Mouse (Mus musculus): ENCODE measurements around the gene Cltrn. TPM values are rescaled to one million over a fixed set of nuclear protein-coding genes. Genes with fewer than 3 reads are reported as not detected.

The Cltrn gene
- polyA plus RNA-seq, 1 experiment from 2014 or later, result 0.15 TPM

DNA sequence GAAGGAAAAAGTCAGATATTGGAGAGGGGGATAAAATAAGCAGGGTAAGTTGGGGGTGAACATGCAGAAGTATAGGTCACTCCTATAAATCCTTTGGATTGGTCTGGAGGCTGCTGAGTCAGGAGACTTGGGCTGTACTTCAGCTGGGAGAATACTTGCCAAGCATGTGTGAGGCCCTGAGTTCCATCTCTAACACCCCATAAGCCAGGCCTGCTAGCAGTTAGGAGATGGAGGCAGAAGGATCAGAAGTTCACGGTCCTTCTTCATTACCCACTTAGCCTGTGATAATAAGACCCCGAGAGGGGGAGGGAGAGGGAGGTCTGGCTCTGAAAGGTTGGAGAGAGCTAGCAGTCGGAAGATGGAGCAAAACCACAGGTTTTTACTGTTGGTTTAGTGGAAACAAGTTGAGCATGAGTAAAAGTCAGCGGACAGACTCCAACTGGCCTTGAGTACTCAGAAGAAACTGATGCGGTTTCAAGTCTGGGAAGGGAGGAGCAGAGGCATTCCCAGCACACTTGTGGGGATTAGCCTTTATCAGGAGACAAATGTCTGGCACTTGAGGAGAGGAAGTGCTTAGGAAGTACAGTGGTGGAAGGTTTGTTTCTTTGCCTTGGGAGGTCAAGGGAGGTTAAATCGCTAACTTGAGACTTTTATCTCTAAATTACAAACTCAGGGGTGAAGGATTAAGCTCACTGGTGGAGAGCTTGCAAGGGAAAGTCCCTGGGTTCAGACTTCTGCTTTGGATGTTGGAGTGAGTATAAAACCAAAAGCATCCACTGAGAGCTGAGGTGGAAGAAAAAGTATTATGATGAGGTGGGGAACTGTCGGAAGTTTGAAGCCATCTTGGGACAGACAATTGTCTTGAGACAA, 3.9 kb downstream of the Cltrn start:
- no peak overlapping the region for H3K4me3 ChIP-seq (replicated peaks)
- no peak overlapping the region for H3K4me2 ChIP-seq
- no peak overlapping the region for H3K9ac ChIP-seq
- no peaks in the 10 kb centered on the region for H3K4me1 ChIP-seq
- H3K9me3 ChIP-seq, result no peaks in the 10 kb centered on the region
- ATAC-seq (ENCODE audit: low FRiP score), result no peak
- 50% methylated on average over 7 of the region's 7 CpGs for WGBS
- no peaks in the 10 kb centered on the region for H3K36me3 ChIP-seq (replicated peaks)
- H3K27ac ChIP-seq, result no peak overlapping the region
- peaks cover 25% of the 10 kb centered on the region for H3K27me3 ChIP-seq

DNA sequence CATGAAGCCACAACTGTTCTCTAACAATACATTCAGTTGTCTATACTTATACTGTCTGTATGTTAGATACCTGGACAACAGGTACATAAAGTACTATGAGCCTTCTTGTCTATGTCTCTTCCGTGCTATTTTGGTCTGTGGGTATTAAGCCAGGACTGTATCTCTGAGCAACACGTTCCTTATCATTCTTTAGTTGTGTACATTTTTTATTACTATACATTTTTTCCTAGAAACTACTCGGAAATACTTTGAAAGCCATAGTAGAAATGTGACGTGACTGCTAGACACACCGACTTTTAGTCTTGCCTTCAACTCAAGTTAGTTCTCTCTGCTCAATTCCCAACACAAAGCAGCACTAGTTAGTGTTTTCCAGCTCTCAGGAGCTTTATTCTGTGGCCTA, 4.8 kb downstream of the Cltrn start:
- peaks cover 28% of the 10 kb centered on the region for H3K27me3 ChIP-seq
- no peak for ATAC-seq (ENCODE audit: low FRiP score)
- H3K27ac ChIP-seq, result no peak overlapping the region
- no peak overlapping the region for H3K9ac ChIP-seq
- 84% methylated on average over 5 of the region's 5 CpGs for WGBS
- H3K36me3 ChIP-seq (replicated peaks), result no peaks in the 10 kb centered on the region
- no peaks in the 10 kb centered on the region for H3K4me1 ChIP-seq
- H3K9me3 ChIP-seq, result no peaks in the 10 kb centered on the region
- no peak overlapping the region for H3K4me2 ChIP-seq
- H3K4me3 ChIP-seq (replicated peaks), result no peak overlapping the region

DNA sequence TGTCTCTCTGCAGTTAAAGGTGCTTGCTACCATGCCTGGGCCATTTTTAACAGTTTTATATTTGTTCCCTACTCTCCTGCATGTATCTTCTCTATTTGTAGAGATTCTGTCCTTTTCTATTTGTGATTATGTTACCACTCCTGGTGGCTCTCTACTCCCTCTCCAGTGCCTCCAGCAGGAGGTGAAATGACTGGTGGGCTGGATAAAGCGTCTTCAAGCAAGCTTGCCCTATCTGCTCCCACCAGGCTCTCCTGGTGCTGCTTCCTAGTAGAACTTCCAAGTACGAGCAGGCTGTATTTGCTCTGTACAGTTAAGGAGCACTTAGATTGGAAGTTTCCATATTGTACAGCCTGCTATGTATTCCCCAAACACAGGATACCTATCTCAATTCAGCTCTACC, 7.2 kb downstream of the Cltrn start:
- H3K27me3 ChIP-seq, result peaks cover 27% of the 10 kb centered on the region
- no peaks in the 10 kb centered on the region for H3K9me3 ChIP-seq
- no peak overlapping the region for H3K4me3 ChIP-seq (replicated peaks)
- H3K27ac ChIP-seq, result no peak overlapping the region
- H3K9ac ChIP-seq, result no peak overlapping the region
- no peak overlapping the region for H3K4me2 ChIP-seq
- no peak for ATAC-seq (ENCODE audit: low FRiP score)
- WGBS, result 85% methylated on average over 2 of the region's 2 CpGs
- H3K36me3 ChIP-seq (replicated peaks), result no peaks in the 10 kb centered on the region
- no peaks in the 10 kb centered on the region for H3K4me1 ChIP-seq

DNA sequence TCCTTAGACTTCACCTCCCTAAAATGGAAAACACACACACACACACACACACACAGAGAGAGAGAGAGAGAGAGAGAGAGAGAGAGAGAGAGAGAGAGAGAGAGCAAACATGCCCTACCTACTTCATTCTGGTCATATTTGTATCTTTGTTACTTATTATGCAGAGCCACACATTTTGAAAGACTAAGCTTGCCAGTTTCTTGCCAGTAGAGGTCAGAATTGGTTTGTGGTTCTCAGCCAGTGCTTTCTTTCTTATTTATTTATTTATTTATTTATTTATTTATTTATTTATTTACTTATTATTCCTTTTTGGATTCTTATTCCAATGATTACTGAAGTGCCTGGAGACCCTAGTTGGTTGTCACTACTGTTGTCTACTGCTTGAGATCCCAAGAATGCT, 12.9 kb downstream of the Cltrn start:
- no peaks in the 10 kb centered on the region for H3K4me1 ChIP-seq
- no peaks in the 10 kb centered on the region for H3K36me3 ChIP-seq (replicated peaks)
- no peak for ATAC-seq (ENCODE audit: low FRiP score)
- no peaks in the 10 kb centered on the region for H3K9me3 ChIP-seq
- no peak overlapping the region for H3K4me2 ChIP-seq
- H3K27ac ChIP-seq, result no peak overlapping the region
- H3K4me3 ChIP-seq (replicated peaks), result no peak overlapping the region
- H3K9ac ChIP-seq, result no peak overlapping the region
- H3K27me3 ChIP-seq, result peaks cover 21% of the 10 kb centered on the region

DNA sequence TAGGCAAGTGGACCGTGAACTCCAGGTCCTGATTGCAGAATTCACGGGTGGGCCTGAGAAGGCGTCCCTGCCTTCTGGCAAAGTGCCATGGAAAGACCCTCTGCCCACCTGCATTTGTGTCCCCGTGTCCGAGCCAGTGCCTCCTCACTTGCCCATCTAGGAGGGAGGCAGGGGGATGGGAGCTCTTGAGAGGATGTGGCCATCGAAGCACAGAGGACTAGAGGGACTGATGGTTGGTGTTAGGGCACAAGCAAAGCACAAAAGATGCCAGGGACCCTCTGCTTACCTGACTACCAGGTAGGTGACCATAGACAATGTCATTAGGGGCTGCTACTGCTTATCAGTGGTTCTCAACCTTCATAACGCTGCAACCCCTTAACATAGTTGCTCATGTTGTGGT, 13.6 kb downstream of the Cltrn start:
- Histone ChIP-seq H3K4me2 (no peak overlapping the region), H3K4me1 (no peaks in the 10 kb centered on the region), H3K27me3 (peaks cover 21% of the 10 kb centered on the region), H3K9me3 (no peaks in the 10 kb centered on the region), H3K27ac (no peak overlapping the region), H3K4me3 (replicated peaks) (no peak overlapping the region), H3K36me3 (replicated peaks) (no peaks in the 10 kb centered on the region), H3K9ac (no peak overlapping the region)
- 87% methylated on average over 7 of the region's 7 CpGs for WGBS
- ATAC-seq (ENCODE audit: low FRiP score), result no peak

DNA sequence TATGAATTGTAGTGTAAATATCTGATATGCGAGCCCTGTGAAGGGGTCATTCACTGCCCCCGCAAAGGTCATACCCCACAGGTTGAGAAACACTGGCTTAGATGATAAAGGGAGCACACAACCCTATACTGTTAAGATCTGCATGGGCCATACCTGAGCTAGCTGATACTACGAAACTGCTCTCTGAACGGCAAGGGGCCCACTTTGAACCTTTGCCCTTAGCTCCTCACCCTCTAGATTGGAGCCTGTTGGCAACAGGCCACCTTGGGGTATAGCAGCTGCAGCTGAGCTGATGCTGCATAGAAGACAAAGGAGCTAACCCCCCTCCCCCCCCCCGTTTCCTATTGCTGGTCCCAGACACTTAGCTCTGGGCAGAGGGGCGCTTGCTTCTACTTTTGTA, 14.0 kb downstream of the Cltrn start:
- H3K9ac ChIP-seq, result no peak overlapping the region
- H3K4me1 ChIP-seq, result no peaks in the 10 kb centered on the region
- no peak overlapping the region for H3K27ac ChIP-seq
- H3K36me3 ChIP-seq (replicated peaks), result no peaks in the 10 kb centered on the region
- no peak overlapping the region for H3K4me2 ChIP-seq
- H3K9me3 ChIP-seq, result no peaks in the 10 kb centered on the region
- no peak for ATAC-seq (ENCODE audit: low FRiP score)
- no peak overlapping the region for H3K4me3 ChIP-seq (replicated peaks)
- WGBS, result 70% methylated on average over 6 of the region's 6 CpGs
- H3K27me3 ChIP-seq, result peaks cover 24% of the 10 kb centered on the region

DNA sequence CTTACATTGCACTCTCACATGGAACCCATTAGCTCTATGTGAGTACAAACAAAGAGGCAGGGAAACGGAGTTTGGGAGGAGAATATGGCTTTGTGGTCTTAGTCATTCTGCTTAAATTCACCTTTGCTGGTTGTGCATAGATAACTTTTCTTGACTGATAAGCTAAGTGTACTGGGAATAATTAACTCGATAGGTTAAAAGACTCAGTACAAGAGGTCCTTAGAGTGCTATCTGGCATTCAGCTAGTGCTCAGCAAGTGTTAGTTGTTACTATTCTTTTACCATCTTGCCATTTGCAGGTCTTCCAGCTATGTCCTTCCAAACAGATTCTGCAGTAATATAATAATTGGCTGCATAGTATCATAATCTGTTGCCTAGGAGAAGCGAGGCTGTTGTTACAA, 22.5 kb downstream of the Cltrn start:
- Histone ChIP-seq H3K4me1 (no peaks in the 10 kb centered on the region), H3K36me3 (replicated peaks) (no peaks in the 10 kb centered on the region), H3K4me3 (replicated peaks) (no peak overlapping the region), H3K9ac (no peak overlapping the region), H3K27ac (no peak overlapping the region), H3K9me3 (no peaks in the 10 kb centered on the region), H3K4me2 (no peak overlapping the region), H3K27me3 (0 out of 2 replicates have a peak, but pooled peaks cover 11% of the 10 kb centered on the region)
- ATAC-seq (ENCODE audit: low FRiP score), result no peak
- 85% methylated on average over 3 of the region's 3 CpGs for WGBS

DNA sequence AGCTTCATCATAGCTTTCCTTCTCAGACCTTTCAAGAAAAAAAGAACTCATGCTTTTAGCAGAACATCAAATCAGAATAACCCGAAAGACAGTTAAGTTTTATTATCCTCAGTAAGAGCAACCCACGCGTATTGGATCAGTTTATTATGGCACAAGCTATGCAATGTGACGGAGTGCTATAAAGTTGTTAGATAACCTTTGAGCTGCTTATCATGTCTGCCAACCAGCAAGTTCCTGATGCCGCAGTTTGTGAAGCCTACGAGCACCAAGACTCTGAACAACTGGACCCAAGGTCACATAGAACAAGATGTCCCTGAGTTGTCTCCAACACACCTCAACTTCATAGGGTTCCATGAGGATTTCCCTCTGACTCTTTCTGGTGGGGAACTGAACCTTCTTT, 25.1 kb downstream of the Cltrn start:
- H3K27ac ChIP-seq, result no peak overlapping the region
- 93% methylated on average over 6 of the region's 6 CpGs for WGBS
- 0 out of 2 replicates have a peak, but pooled peaks cover 3% of the 10 kb centered on the region for H3K27me3 ChIP-seq
- ATAC-seq (ENCODE audit: low FRiP score), result no peak
- no peak overlapping the region for H3K4me3 ChIP-seq (replicated peaks)
- no peaks in the 10 kb centered on the region for H3K4me1 ChIP-seq
- H3K36me3 ChIP-seq (replicated peaks), result no peaks in the 10 kb centered on the region
- H3K9ac ChIP-seq, result no peak overlapping the region
- H3K9me3 ChIP-seq, result no peaks in the 10 kb centered on the region
- no peak overlapping the region for H3K4me2 ChIP-seq

DNA sequence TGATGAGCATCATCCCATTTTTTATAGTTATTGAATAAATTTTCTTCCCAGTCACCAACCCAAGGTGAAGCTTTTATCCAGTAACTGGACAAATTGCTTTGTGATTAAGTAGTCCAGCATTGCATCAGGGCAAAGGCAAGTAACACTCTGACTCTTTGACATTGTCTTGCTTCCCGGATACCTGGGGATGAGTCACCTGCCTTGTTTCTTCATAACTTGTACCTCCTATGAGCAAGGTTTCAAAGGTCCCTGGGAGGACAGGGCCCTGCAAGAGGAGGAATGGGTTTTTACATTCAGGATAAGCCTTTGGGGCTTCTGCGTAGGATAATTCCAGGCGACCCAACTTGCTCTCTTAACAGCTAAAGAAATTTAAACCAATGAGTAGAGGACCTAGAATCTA, 35.3 kb downstream of the Cltrn start:
- Histone ChIP-seq H3K4me1 (no peaks in the 10 kb centered on the region), H3K9me3 (no peaks in the 10 kb centered on the region), H3K9ac (no peak overlapping the region), H3K4me2 (no peak overlapping the region), H3K36me3 (replicated peaks) (no peaks in the 10 kb centered on the region), H3K4me3 (replicated peaks) (no peak overlapping the region), H3K27me3 (no peaks in the 10 kb centered on the region; the same call in 1 of the 2 replicates), H3K27ac (no peak overlapping the region)
- WGBS, result 86% methylated on average over 3 of the region's 3 CpGs
- ATAC-seq (ENCODE audit: low FRiP score), result no peak

DNA sequence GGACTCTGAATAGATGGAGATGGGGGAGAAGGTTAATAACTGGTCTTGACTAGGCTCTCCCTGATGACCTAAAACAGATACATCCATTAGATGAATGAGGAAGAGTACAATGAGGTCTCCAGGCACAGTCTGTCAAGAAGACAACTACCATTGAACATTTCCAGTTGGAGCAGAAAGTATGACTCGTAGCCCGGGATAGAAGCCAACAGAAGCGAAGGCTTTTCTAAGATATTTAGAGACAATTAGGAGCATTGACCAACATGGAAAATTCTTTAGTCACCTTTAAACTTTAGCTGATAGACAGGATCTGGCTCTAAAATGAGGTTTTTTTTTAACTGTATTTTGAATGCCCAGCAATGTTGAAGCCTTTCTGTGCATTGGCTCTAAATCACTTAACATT, 44.9 kb downstream of the Cltrn start:
- H3K9ac ChIP-seq, result no peak overlapping the region
- no peak overlapping the region for H3K4me3 ChIP-seq (replicated peaks)
- no peaks in the 10 kb centered on the region for H3K4me1 ChIP-seq
- H3K9me3 ChIP-seq, result no peaks in the 10 kb centered on the region
- H3K36me3 ChIP-seq (replicated peaks), result no peaks in the 10 kb centered on the region
- H3K27me3 ChIP-seq, result 0 out of 2 replicates have a peak, but pooled peaks cover 6% of the 10 kb centered on the region
- no peak overlapping the region for H3K4me2 ChIP-seq
- no peak overlapping the region for H3K27ac ChIP-seq
- ATAC-seq (ENCODE audit: low FRiP score), result no peak
- 95% methylated on average over 3 of the region's 3 CpGs for WGBS

DNA sequence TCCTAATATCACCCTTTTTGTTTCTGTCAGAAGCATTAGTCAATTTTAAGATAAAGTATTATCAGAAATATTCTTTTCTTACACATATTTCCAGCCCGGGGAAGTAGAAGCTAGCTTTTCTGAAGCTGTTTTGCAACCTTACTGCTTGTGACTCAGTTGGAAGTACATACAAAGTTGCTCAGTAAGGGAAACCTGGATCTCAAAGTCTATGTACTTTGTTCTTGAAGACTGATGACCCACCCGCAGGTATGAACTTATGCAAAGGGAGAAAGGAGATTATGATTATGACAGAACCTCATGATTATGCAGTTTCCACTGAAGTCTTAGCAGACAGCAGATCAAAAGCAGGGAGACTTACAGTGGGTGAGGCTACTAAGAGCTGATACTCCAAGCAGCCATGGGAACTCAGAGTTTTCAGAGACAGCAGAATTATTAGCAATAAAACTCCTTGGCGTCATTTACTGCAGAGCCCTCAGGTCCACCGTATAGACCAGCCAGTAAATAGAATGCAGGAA, 46.7 kb downstream of the Cltrn start:
- Histone ChIP-seq H3K4me2 (no peak overlapping the region), H3K4me1 (no peaks in the 10 kb centered on the region), H3K36me3 (replicated peaks) (no peaks in the 10 kb centered on the region), H3K4me3 (replicated peaks) (no peak overlapping the region), H3K9ac (no peak overlapping the region), H3K9me3 (no peaks in the 10 kb centered on the region), H3K27ac (no peak overlapping the region), H3K27me3 (peaks cover 6% of the 10 kb centered on the region; the same call in 1 of the 2 replicates)
- 93% methylated on average over 4 of the region's 4 CpGs for WGBS
- ATAC-seq (ENCODE audit: low FRiP score), result no peak

DNA sequence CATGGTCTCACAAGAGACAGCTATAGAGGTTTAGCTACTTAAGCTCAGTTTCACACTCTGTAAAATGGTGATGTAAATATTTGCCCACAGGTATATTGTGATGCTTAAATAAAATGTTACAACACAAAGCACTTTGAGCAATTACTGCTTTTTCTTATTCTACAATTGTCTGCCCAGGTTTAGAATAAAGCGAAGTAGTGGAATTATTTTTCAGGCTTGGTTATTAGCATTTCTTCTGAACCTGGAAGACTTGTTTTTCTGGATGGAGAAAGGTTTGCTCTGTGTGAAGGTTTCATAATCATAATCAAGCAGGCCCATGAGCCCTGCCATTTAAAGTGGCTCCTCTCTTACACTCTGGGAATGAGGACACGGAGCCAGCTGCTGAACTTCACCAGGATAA, 50.4 kb downstream of the Cltrn start, which contains the start of gene Ace2:
Gene Ace2, plus strand, starts transcription at position 301 of the 400 bp plus-strand sequence.
- 100% methylated on average over 2 of the region's 2 CpGs for WGBS
- Histone ChIP-seq H3K9me3 (no peaks in the 10 kb centered on the region), H3K27me3 (peaks cover 6% of the 10 kb centered on the region; the same call in 1 of the 2 replicates), H3K27ac (no peak within 1 kb of the TSS), H3K36me3 (replicated peaks) (no peaks in the 10 kb centered on the region), H3K4me3 (replicated peaks) (no peak within 1 kb of the TSS), H3K9ac (no peak within 1 kb of the TSS), H3K4me2 (no peak within 1 kb of the TSS), H3K4me1 (no peaks in the 10 kb centered on the region)
- ATAC-seq (ENCODE audit: low FRiP score), result no peak
